Mouse (Mus musculus) urinary bladder, postnatal 4 days (tissue): ENCODE measurements around the gene Ipmk.
"Not testable (repeated sequence)": the region's sequence is repeated elsewhere in the genome, so short reads cannot be mapped to it uniquely, and the experiment has no call there.

Experiments
- DNase-seq, 2 experiments: peaks; one replicate each; pipeline ENCODE4 v3.0.0; 2021 to 2022; ENCODE audit warnings: low spot score in 2 of 2

Gene Ipmk

GRCm38 (mm10) chr10:71422047-71423037 lies 74.8 kb downstream of the Ipmk start:
- DNase-seq = no peak

- DNase-seq = no peak
Observed at GRCm38 (mm10) chr10:71426740-71427139, 79.2 kb downstream of the Ipmk start.

- no peak for DNase-seq
Observed at GRCm38 (mm10) chr10:71427381-71427780, 79.8 kb downstream of the Ipmk start.

DNA sequence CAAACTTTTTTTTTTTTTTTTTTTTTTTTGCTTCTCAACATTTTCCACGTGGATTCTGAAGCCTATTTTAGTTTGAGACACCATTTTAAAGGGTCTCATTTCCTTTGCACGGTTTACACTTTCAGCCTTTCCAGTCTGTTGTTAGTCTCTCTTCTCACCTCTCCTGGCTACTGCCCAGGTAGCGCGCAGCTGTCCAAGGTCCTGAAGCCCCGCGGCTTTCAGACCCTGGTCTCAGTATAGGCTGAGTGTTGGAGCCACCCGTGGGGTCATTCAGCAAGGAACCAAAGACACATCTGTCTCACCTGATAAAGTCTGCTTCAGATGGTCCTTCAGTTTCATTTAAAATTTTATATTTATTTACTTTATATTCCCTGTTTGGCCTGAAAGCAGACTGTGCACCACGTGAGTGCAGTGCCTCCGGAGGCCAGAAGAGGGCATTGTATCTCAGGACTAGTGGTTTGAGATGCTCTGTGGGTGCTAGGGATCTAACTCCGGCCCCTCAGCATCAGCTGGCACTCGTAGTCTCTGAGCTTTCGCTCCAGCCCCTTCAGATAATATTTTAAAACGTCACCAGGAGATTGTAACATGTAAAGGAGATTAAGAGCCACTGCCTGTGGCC lies 80.8 kb downstream of the Ipmk start:
- no peak for DNase-seq

GRCm38 (mm10) chr10:71430661-71431060 lies 83.1 kb downstream of the Ipmk start:
- no peak for DNase-seq

DNA sequence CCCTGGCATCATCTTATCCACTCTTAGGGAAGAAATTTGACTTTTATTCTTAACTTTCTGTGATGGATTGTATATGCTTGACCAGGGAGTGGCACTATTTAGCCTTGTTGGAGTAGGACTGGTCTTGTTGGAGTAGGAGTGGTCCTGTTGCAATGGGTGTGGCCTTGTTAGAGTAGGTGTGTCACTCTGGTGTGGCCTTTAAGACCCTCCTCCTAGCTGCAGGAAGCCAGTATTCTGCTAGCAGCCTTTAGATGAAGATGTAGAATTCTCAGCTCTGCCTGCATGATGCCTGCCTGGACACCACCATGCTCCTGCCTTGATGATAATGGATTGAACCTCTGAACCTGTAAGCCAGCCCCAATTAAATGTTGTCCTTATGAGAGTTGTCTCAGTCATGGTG lies 95.5 kb downstream of the Ipmk start:
- DNase-seq = no peak

DNA sequence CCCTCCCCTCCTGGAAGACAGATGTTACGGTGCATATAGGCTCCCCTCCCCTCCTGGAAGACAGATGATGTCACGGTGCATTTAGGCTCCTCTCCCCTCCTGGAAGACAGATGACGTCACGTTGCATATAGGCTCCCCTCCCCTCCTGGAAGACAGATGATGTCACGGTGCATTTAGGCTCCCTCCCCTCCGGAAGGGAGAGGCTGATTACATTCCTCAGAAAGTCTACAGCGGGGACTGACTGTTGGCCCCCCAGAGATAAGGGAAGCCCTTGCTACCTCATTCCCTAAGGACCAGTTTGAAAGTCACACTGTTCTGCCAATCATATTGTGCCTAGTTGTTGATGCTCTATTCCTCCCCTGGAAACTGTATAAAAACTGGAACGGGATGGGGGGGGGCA lies 100.1 kb downstream of the Ipmk start:
- DNase-seq = no peak

DNA sequence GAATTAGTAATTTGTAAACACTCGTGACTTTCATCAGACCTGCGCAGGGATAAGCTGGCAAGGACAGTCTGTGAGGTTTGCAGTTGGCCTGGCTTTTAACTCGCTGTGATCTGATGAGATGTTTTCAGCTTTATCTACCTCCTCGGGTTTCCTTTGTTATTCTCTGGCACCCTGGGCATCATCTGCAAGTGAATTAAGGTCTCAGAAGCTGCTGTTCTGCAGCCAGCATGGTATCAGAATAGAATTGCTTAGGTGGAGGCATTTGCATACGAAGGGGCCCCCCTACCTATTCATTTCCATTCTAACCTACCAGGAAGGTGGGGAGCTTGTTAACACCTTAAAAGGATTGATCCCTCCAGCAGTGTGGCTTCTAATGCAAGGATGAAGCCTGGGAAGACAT lies 100.7 kb downstream of the Ipmk start:
- DNase-seq = no peak

DNA sequence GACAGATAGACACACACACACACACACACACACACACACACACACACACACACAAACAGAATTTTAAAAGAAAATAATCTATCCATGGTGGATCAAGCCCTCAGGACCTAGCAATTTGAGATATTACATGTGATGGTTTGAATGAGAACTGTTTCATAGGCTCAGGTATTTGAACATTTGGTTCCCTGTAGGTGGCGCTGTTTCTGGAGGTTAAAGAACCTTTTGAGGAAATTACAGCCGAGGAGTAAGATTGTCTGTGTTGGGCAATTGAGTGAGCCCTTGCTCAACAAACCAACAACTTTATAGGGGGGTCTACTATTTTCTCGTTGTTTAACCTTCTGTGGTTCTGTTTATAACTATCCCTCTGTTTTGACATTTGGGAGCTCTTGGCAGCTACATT lies 107.8 kb downstream of the Ipmk start:
- DNase-seq = no peak

DNA sequence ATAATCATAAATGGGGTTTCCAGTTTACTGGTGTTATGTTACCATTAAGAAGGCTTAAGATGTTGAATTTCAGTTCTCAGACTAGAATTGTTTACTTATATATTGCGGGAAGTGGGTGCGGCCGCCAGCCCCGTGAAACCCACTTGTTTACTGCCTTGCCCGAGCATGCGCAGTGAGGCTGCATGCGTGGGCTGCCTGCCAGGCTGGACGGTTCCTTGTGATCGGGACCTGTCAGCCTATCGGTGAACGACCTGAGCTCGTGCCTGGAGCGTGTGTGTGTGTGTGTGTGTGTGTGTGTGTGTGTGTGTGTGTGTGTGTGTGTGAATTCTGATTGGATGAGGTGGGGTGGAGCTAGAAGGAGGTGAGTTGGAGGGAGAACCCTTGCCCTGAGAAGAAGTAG lies 114.8 kb downstream of the Ipmk start:
- DNase-seq = not testable (repeated sequence)

- no peak for DNase-seq
Observed at GRCm38 (mm10) chr10:71464417-71464816, 116.9 kb downstream of the Ipmk start.

GRCm38 (mm10) chr10:71468315-71468714 lies 120.8 kb downstream of the Ipmk start:
- no peak for DNase-seq

DNA sequence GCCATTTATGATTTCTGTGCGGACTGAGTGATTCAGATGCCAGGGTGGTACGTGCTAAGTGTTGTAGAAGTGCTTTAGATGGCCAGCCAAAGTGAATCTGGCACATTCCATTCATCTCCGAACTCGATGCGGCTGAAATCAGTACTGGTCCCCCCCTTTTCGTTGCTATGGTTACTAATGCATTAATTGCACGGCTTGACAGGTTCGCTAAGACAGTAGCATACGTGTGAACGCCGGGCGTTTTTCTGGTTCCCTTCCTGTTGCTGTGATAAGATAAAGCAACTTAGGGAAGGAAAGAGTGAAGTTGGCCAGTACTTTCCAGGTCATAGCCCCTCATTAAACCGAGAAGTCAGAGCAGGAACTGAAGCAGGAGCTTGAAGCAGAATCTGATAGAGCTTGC lies 122.2 kb downstream of the Ipmk start:
- DNase-seq = no peak

DNA sequence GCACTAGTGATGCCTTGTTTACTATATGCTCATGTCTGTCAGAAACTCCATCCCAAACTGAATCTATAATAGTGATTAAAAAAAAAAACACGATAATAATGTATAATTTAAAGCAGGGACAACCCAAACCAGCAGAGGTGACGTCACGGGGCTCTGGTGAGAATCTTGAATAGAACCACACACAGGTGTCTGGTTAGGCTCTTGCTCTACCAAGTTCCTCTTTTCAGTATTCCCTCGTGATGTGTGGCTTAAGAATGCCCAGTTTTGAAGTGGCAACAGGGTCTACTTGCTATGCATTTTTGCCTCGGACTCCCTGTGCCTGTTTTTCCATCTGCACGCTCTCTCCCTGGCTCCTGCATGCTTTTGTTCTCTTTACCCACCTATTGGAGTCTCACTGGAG lies 124.5 kb downstream of the Ipmk start:
- DNase-seq = no peak

DNA sequence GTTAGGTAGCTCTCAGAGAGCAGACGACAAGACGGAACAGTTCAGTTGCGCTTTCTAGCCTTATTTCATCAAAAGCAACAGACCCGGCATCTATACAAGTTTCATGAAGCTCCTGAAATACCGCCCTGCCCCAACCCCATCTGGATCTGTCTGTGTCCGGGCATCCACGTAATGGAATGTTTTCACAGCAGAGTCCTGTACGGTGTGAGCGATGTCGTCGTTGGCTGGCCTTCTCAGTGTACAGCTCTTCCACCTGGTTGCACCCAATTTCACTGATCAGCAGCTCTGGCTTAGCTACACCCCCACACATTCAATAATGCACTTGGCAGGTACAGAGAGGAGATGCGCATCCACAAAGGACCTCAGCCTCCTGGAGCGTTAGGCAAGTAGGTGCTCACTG lies 126.0 kb downstream of the Ipmk start:
- DNase-seq = no peak

DNA sequence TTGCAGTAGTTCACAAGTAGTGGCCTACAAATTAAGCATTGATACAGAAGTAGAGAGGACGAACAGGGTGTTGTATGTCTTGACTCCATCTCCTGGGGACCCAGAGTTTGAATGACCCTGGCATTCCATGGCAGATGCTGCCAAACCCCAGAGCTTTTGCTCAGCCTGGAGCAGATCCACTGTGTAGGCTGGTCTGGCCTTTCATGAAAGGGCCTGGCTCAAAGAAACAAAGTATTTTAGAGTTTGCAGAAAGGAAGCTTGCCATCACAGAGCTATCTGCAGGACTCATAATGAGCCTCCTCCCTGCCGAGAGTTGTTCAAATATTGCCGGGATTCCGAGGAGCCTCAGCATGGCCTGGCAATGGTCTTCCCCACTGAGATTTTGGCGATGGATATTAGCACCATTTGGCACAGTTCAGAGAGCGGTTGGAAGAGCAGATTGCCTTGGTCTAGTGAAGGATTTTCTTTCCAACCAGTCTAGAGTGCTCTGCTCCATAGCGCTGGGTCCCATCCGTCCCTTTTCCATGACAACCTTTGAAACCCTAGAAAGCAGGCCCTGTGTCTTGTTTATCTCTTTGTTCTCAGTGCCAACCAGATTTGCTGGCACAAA lies 129.0 kb downstream of the Ipmk start:
- DNase-seq = no peak

- DNase-seq = no peak
Observed at GRCm38 (mm10) chr10:71477147-71477546, 129.6 kb downstream of the Ipmk start.

GRCm38 (mm10) chr10:71479700-71480325 lies 132.2 kb downstream of the Ipmk start:
- DNase-seq = peak; percentile 25 to 81
